Mouse (Mus musculus): ENCODE results near the gene Asic2. TPM values are rescaled to one million over a fixed set of nuclear protein-coding genes. Genes with fewer than 3 reads are reported as not detected.
A peak's percentile ranks its signal among the peaks of the same experiment; 100 is the strongest.

The Asic2 gene
- total RNA-seq, 2 experiments from 2014 or later, result 0.10 TPM; not detected in 1

- no peak for DNase-seq (ENCODE audit: low spot score in 2 of 2)
Observed at GRCm38 (mm10) chr11:80878026-80878425, 1090.2 kb downstream of the Asic2 start.

DNA sequence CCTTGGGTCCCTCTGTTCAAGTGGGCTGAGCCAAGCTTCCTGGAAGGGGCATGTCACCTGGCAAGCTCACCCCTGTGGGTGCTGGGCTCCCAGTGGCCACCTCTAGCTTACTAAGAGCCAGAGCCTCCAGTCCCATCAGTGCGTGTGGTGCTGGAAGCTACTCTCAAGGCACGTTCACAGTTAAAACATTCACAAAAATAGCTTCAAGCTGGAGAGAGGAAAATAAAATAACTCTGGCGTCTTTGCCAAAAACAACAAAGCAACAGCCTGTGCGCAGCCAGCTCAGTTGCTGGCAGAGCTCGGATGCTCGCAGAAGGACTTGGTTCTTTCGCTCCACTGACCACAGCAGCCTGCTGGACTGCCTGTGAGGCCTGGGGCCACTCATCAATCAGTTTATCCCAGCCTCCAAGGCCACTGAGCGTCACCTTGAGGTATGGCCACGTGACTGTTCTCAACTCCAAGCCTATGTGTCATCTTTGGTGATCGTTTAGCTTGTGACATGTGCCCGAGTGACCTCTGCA, 1091.1 kb downstream of the Asic2 start:
- DNase-seq (ENCODE audit: low spot score in 2 of 2), result peak in 1 of 2 experiments; percentile 18

DNA sequence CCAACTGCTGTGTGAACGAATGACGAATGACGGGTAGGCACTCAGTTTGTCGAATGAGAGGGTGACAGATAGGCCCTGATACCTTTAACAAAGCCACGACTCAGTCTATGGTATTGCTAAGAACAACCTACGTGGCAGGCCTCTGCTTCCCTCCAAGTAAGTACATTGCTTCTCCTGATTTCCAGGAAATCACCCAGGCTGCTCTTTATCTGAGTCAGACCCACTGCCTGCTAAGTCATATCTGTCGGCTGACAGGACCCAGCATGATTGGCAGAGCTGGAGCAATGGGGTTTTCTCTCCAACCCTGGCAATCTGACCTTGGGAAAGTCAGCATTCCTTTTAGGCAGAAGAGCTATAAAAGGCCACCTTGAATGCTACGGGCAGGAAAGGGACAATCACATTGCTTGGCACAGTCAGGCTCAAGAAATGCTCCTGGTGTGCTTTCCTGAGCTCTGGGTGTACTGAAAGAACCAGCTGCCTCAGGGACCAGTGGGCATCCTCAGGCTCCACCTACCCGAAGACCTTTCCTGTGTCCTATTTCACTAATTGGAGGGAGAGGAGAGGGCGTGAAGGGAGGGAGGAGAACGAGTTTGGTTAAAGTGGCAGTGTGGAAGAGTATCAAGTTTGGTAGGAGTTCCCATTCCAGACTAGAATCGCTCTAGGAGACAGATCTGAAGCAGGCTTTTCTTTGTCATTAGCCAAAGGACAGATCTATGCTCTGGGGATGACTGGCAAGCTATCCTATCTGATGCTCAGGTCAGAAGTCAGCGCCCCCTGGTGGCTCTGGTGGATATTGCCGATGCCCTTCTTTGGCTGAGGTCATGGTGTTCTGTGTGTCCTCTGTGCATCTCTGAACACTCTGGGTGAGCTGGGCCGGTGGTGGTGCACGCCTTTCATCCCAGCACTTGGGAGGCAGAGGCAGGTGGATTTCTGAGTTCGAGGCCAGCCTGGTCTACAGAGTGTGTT, 1095.5 kb downstream of the Asic2 start:
- DNase-seq (ENCODE audit: low spot score in 2 of 2), result peak in 1 of 2 experiments; percentile 26

GRCm38 (mm10) chr11:80868039-80868438, 1100.2 kb downstream of the Asic2 start:
- DNase-seq (ENCODE audit: low spot score in 2 of 2), result no peak

- DNase-seq (ENCODE audit: low spot score in 2 of 2), result no peak
Observed at GRCm38 (mm10) chr11:80862941-80863340, 1105.3 kb downstream of the Asic2 start.

GRCm38 (mm10) chr11:80858065-80858464, 1110.2 kb downstream of the Asic2 start, which contains the start of gene Spaca3:
TSS of gene Spaca3 (plus strand) at chr11:80858365.
- no peak for DNase-seq (ENCODE audit: low spot score in 2 of 2)

DNA sequence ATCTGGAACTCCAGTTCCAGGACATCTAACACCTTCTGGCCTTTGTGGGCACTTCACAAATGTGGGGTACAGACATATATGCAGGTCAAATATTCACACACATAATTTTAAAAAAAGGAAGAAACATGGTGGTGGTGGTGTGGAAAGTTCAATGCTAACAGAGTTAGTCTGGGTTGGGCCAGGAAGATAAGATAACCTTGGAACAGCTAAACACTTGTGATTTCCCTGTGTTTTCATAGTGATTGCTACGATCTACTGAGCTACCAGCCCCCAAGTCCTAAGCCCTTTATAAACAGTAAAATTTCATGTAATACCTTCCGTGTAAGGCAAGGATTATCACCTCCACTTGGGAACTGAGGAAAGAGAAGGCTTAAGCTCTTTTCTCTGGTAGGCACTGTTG, 1111.4 kb downstream of the Asic2 start:
- no peak for DNase-seq (ENCODE audit: low spot score in 2 of 2)

DNA sequence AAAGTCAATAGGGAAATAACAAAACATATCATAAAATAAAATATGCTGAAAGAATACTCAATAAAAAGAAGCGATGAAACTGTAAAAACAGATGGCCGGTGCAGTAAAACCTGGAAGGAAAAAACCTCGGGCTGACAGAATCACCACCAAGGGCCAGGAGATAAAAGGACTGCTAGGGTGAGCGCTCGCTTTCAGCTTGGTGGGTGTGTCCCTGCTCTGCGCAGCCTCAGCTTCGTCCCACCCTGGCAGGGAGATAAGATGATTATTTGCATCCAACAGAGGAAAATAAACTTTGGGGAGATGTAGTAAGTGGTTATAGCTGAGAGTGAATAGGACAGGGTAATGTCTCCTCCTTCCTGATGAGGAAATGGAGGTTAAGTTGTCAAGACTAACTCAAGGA, 1113.3 kb downstream of the Asic2 start:
- no peak for DNase-seq (ENCODE audit: low spot score in 2 of 2)

GRCm38 (mm10) chr11:80854430-80854829, 1113.8 kb downstream of the Asic2 start:
- no peak for DNase-seq (ENCODE audit: low spot score in 2 of 2)

DNA sequence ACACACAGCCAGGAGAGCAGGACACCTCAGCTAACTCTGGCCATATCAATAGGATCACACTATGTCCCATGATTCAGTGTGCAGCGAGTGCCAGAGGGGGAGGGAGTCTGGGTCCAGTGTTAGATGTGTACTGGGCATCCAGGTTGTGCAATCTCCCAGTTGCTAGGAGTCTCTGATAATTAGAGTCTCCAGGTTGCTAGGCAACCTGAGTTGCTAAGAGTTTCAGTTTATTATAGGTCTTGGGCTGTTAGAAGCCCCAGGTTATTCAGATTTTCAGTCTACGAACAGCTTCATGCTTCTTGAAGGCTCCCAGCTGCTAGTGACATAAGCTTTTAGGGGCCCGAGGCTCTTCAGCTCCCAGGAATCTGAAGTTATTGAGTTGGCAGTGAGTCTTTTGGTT, 1115.2 kb downstream of the Asic2 start:
- DNase-seq (ENCODE audit: low spot score in 2 of 2), result no peak

- no peak for DNase-seq (ENCODE audit: low spot score in 2 of 2)
Observed at GRCm38 (mm10) chr11:80851859-80852258, 1116.4 kb downstream of the Asic2 start.

- DNase-seq (ENCODE audit: low spot score in 2 of 2), result no peak
Observed at GRCm38 (mm10) chr11:80848131-80848530, 1120.1 kb downstream of the Asic2 start.

GRCm38 (mm10) chr11:80846115-80846514, 1122.1 kb downstream of the Asic2 start:
- no peak for DNase-seq (ENCODE audit: low spot score in 2 of 2)

DNA sequence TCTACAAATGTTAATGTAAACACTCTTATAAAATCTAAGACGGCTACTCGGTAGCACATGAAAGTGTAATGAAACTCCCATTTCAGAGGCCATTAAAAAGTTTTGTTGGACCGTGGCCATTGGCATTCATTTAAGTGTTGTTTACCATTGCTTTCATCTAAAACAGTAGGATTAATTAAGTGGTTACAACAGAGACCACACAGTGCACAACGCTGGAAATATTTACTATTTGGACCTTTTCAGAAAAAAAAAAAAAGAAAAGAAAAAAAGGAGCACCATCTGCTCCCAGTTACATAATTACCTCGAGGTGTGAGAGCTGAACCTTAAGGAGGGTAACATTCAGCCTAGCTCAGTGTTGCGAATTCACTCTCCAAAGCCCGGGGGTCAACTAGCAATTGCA, 1122.8 kb downstream of the Asic2 start:
- DNase-seq (ENCODE audit: low spot score in 2 of 2), result no peak

DNA sequence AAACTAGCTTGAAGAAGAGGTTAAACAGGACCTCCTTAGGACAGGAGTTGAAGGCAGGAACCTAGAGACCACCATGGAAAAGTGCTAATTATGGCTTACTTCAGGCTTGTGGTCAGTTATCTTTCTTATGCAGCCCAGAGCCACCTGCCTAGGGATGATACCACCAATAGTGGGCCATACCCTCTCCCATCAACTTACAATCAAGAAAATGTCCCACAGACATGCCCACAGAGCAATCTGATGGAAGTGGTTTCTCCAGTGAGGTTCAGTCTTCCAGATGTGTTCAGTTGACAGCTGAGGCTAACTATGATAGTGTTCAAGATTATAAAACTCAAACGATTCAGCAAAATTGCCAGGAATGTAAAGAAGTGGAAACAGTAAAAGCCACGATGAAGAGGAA, 1124.8 kb downstream of the Asic2 start:
- no peak for DNase-seq (ENCODE audit: low spot score in 2 of 2)

DNA sequence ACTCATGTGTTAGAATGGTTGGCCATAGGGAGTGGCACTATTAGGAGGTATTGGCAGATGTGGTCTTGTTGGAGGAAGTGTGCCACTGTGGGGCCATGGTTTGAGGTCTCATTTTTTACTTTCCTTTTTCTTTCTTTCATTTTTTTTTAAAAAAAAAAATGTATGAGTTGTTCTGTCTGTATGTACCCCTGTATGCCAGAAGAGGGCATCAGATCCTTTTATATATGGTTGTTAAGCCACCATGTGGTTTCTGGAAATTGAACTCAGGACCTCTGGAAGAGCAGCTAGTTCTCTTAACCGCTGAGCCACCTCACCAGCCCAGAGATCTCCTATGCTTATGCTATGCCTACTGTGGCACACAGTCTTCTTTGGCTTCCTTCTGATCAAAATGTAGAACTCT, 1129.5 kb downstream of the Asic2 start:
- no peak for DNase-seq (ENCODE audit: low spot score in 2 of 2)

DNA sequence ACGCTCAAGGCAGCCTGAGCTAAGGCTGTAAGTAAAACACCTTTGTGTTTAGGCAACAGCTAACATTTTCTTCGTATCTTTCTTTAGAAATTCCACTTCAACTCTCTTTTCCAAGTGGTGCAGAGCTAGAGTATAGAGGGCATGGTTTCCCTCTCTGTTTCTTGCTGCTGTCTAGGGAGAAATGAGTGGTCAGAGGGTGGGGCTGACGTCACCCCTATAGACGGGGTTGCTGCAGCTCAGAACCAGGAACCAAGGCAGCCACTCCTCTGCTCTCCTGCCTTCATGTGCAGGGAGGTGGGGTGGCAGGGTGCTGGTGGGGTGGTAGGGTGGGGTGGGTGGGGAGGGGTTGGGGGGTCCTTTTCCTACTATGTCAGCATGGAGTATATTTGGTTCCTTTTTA, 1132.4 kb downstream of the Asic2 start:
- no peak for DNase-seq (ENCODE audit: low spot score in 2 of 2)

DNA sequence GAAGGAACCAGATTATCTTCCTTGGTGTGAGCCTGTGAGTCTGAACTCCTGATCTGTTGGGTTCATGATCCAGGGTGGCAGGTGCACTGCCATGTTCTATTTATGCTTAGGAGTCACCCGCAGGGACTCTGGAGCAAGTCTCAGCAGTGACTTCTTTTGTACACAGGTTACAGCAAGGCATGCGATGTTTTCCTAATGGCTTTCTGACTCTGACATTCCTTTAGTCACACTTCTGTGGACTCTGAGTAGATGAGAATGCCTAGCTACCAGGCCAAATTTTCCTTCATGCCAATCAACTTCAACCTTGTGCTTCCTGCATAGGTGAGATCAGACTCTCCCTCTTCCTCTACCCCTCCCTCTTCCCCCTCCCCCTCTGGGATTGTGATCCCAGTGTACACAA, 1132.9 kb downstream of the Asic2 start:
- DNase-seq (ENCODE audit: low spot score in 2 of 2), result no peak

All from gastrocnemius, postnatal 4 days (tissue).